Mouse (Mus musculus): ENCODE data around the gene Ufc1. TPM values are rescaled to one million over a fixed set of nuclear protein-coding genes. Genes with fewer than 3 reads are reported as not detected.

The Ufc1 gene
- polyA plus RNA-seq, 1 experiment from 2014 or later: 115 TPM

DNA sequence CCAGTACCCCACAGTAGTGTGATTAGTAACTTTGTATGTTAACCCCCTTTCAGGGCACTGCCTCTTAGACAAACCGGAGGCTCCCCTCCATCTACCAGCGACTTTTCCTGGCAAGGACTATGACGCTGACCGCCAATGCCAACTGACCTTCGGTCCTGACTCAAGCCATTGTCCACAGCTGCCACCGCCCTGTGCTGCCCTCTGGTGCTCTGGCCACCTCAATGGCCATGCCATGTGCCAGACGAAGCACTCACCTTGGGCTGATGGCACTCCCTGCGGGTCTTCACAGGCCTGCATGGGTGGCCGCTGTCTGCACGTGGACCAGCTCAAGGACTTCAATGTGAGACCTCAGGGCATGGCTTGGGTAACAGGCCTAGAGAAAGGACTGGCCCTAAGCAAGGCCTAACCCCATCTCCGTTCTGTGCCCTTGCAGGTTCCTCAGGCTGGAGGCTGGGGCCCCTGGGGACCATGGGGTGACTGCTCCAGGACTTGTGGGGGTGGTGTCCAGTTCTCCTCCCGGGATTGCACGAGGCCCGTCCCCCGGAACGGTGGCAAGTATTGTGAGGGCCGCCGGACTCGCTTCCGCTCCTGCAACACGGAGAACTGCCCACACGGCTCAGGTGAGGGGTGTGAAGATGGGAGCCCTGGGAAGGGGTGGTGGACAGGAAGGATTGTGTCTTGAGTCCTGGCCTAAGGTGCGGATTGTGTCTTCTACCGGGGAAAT lies 38.6 kb downstream of the Ufc1 start:
- Histone ChIP-seq H3K9me3 (ENCODE audit: control insufficient read depth, low read length) (no peaks in the 10 kb centered on the region), H3K9ac (ENCODE audit: low read length) (no peak overlapping the region), H3K27me3 (ENCODE audit: control insufficient read depth, insufficient read depth, low read length) (no peaks in the 10 kb centered on the region), H3K4me3 (ENCODE audit: low read depth, low read length) (no peak overlapping the region), H3K36me3 (ENCODE audit: control insufficient read depth, insufficient read depth, low read length) (no peaks in the 10 kb centered on the region), H3K4me1 (ENCODE audit: control insufficient read depth, insufficient read depth, low read length) (peaks cover 9% of the 10 kb centered on the region), H3K27ac (ENCODE audit: low read depth, low read length) (no peak overlapping the region), H3K4me2 (no peak overlapping the region)
- DNase-seq (ENCODE audit: low spot score, missing footprints) (no peak), ATAC-seq (ENCODE audit: low FRiP score) (no peak)
- WGBS: 91% methylated on average over 24 of the region's 24 CpGs

DNA sequence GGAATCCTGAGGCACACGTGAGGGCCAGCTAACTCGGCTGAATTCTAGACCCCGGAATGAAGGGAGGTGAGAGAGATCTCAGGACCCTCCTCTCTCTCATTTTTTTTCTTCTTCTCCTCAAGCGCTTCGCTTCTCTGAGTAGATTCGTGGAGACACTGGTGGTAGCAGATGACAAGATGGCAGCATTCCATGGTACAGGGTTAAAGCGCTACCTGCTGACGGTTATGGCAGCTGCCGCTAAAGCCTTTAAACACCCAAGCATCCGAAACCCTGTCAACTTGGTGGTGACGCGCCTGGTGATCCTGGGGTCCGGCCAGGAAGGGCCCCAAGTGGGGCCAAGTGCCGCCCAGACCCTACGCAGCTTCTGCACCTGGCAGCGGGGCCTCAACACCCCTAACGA lies 42.4 kb downstream of the Ufc1 start:
- no peaks in the 10 kb centered on the region for H3K9me3 ChIP-seq (ENCODE audit: control insufficient read depth, low read length)
- ATAC-seq (ENCODE audit: low FRiP score) (no peak), DNase-seq (ENCODE audit: low spot score, missing footprints) (no peak)
- 35% methylated on average over 17 of the region's 17 CpGs for WGBS
- peak overlapping the region; percentile 18; the same call in 1 of the 2 replicates for H3K4me3 ChIP-seq (ENCODE audit: low read depth, low read length)
- no peaks in the 10 kb centered on the region for H3K27me3 ChIP-seq (ENCODE audit: control insufficient read depth, insufficient read depth, low read length)
- no peak overlapping the region for H3K27ac ChIP-seq (ENCODE audit: low read depth, low read length)
- H3K9ac ChIP-seq (ENCODE audit: low read length): peak overlapping the region; percentile 51; the same call in 1 of the 2 replicates
- no peaks in the 10 kb centered on the region for H3K36me3 ChIP-seq (ENCODE audit: control insufficient read depth, insufficient read depth, low read length)
- peaks cover 30% of the 10 kb centered on the region for H3K4me1 ChIP-seq (ENCODE audit: control insufficient read depth, insufficient read depth, low read length)
- peak overlapping the region; percentile 47 for H3K4me2 ChIP-seq

DNA sequence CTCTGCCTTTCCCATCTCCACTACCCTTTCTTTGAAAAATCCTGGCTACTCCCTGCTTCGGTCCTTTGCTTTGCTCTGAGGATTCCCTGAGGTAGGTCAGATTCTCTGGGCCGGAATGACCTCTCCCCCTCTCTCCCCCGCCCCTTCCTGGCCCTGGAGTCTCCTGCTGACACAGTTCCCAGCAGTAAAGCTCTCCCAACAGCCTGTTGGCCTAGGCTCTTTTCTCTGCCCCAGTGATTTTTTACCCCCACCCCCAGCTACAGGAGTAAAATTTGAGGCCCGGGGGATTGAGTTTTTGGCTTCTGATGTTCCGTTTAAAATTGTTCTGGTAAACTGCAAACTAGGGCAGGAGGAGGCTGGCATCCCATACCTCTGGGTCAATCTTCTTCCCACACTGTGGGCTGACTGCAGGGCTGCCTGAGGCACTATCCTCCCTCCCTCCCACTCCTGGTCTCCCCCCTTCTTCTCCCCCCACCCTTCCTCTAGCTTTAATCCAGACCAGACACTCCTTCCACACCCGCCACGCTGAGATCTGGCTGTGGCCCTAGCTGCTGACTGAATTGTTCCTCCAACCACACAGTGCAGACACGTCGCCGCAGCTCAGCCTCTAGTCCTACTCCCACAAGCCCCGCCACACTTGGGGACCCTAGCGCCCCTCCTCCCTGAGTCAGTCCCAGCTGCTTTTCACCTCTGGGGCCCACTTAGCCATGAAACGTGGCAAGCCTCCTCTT lies 43.1 kb downstream of the Ufc1 start:
- peak overlapping the region; percentile 51 for H3K9ac ChIP-seq (ENCODE audit: low read length)
- no peaks in the 10 kb centered on the region for H3K9me3 ChIP-seq (ENCODE audit: control insufficient read depth, low read length)
- H3K27ac ChIP-seq (ENCODE audit: low read depth, low read length): peak overlapping the region; percentile 36; the same call in 1 of the 2 replicates
- H3K4me1 ChIP-seq (ENCODE audit: control insufficient read depth, insufficient read depth, low read length): peaks cover 32% of the 10 kb centered on the region
- H3K36me3 ChIP-seq (ENCODE audit: control insufficient read depth, insufficient read depth, low read length): no peaks in the 10 kb centered on the region
- peak overlapping the region; percentile 47 for H3K4me2 ChIP-seq
- ATAC-seq (ENCODE audit: low FRiP score): peak; percentile 19
- no peaks in the 10 kb centered on the region for H3K27me3 ChIP-seq (ENCODE audit: control insufficient read depth, insufficient read depth, low read length)
- H3K4me3 ChIP-seq (ENCODE audit: low read depth, low read length): peak overlapping the region; percentile 18; the same call in 1 of the 2 replicates
- DNase-seq (ENCODE audit: low spot score, missing footprints): peak; percentile 90
- 2% methylated on average over 13 of the region's 13 CpGs for WGBS

DNA sequence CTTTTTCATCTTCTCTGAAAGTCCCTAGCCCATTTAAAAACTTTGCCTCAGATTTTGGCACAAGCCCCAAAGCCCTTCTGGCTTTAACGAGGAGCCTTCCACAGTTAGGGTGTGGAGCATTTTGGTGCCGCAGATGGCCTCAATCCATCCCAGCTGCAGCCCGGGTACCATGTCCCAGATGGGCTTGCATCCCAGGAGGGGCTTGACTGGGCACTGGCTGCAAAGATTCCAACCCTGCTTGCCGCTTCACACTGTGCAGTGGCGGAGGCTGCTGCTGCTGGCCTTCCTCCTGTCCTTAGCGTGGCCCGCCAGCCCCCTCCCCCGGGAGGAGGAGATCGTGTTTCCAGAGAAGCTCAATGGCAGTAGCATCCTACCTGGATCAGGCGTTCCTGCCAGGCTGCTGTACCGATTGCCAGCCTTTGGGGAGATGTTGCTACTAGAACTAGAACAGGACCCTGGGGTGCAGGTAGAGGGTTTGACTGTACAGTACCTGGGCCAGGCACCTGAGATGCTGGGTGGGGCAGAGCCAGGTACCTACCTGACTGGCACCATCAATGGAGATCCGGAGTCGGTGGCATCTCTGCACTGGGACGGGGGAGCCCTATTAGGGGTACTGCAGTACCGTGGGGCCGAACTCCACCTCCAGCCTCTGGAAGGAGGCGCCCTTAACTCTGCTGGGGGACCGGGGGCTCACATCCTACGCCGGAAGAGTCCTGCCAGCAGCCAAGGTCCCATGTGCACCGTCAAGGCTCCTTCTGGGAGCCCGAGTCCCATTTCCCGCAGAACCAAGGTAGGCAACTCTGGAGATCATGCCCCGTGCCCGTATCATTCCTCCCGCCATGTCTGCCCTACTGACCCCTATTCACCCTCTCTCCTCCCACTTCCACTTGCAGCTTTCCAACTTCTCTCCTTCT lies 43.9 kb downstream of the Ufc1 start, which contains the start of gene Ndufs2:
Gene Ndufs2 (minus strand): TSS at position 709 of the 914 bp plus-strand sequence.
- peaks cover 37% of the 10 kb centered on the region for H3K4me1 ChIP-seq (ENCODE audit: control insufficient read depth, insufficient read depth, low read length)

DNA sequence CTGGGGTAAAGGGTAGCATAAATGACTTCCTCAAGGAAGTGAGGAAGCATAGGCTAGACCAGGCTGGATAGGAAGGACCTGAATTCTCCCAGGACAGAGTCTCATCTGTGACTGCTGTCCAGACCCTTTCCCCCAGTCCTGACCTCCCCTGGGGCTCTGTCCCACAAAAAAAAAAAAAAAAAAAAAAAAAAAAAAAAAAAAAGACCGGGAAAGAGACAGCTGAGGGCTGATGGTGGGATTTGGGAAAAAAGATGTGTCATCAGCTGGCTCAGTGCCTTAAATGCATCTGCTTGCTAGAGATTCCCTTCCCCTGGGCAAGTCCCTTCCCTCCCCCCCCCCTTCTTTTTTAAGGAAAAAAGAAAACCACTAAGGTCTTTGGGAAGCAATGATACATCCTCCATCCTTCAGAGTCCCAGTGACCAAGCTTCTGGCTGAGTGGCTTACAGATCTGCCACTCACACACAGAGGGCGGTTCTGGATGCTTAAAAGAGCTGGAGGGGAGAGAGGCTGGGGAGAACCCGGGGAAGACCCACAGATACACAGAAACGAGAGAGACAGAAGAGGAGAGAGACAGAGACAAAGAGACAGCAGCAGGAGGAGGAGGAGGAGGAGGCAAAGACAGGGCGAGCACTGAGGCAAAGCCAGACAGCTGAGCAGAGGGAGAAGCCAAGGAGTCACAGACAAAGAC lies 44.8 kb downstream of the Ufc1 start, which contains the start of gene Adamts4:
Gene Adamts4 (plus strand): TSS at position 509 of the 688 bp plus-strand sequence.
- Histone ChIP-seq H3K4me3 (ENCODE audit: low read depth, low read length) (peak within 1 kb of the TSS; percentile 18), H3K4me1 (ENCODE audit: control insufficient read depth, insufficient read depth, low read length) (peaks cover 37% of the 10 kb centered on the region), H3K4me2 (peak within 1 kb of the TSS; percentile 47), H3K27ac (ENCODE audit: low read depth, low read length) (no peak within 1 kb of the TSS), H3K36me3 (ENCODE audit: control insufficient read depth, insufficient read depth, low read length) (no peaks in the 10 kb centered on the region), H3K9ac (ENCODE audit: low read length) (peak within 1 kb of the TSS; percentile 51), H3K9me3 (ENCODE audit: control insufficient read depth, low read length) (no peaks in the 10 kb centered on the region), H3K27me3 (ENCODE audit: control insufficient read depth, insufficient read depth, low read length) (no peaks in the 10 kb centered on the region)
- 7% methylated on average over 5 of the region's 5 CpGs for WGBS
- ATAC-seq (ENCODE audit: low FRiP score) (no peak), DNase-seq (ENCODE audit: low spot score, missing footprints) (peak; percentile 93)

More for the DNA sequence above, 43.9 kb downstream of the Ufc1 start, which contains the start of gene Ndufs2:
- no peaks in the 10 kb centered on the region for H3K9me3 ChIP-seq (ENCODE audit: control insufficient read depth, low read length)
- peak within 1 kb of the TSS; percentile 36; the same call in 1 of the 2 replicates for H3K27ac ChIP-seq (ENCODE audit: low read depth, low read length)
- no peak for ATAC-seq (ENCODE audit: low FRiP score)
- no peaks in the 10 kb centered on the region for H3K27me3 ChIP-seq (ENCODE audit: control insufficient read depth, insufficient read depth, low read length)
- peak within 1 kb of the TSS; percentile 18 for H3K4me3 ChIP-seq (ENCODE audit: low read depth, low read length)
- H3K36me3 ChIP-seq (ENCODE audit: control insufficient read depth, insufficient read depth, low read length): no peaks in the 10 kb centered on the region
- peak; percentile 90 for DNase-seq (ENCODE audit: low spot score, missing footprints)
- H3K4me2 ChIP-seq: peak within 1 kb of the TSS; percentile 47
- peak within 1 kb of the TSS; percentile 51 for H3K9ac ChIP-seq (ENCODE audit: low read length)
- 9% methylated on average over 26 of the region's 26 CpGs for WGBS

DNA sequence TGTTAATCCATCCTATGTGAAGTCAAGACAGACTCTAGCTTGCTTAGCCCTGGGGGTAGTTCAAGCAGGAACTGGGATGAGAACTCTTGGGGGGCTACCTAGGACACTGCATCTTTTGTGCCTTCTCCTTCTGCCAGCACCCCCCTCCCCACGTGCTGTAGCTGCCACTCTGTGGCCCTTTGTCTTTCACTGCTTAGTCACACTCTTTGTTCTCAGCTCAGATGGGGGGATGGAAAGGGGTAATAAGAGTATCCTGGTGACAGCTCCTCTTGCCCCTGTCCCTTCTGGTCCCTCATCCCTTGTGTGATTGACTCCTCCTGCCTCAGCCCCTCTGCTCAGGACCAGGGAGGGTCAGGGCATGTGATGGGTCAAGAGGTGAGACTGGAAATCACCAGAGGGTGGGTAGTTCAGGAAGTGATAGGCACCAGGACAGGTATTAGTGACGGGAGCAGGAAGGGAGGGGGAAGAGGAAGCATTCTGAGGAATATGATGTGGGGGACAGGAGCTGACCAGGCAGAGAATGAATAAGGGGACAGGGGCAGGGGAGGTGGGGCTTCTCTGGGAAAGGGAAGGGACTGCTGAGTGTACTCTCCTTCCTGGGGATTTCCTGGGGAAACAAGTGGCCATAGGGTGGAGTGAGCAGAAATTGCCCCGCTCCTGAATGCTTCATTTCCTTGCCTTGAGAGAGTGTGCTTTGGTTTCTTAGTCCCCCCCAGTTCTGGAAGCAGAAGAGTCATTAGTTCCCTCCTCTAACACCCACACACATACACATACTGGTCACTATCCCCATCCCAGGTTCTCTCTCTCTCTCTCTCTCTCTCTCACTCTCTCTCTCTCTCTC lies 46.2 kb downstream of the Ufc1 start:
- peaks cover 37% of the 10 kb centered on the region for H3K4me1 ChIP-seq (ENCODE audit: control insufficient read depth, insufficient read depth, low read length)
- no peaks in the 10 kb centered on the region for H3K36me3 ChIP-seq (ENCODE audit: control insufficient read depth, insufficient read depth, low read length)
- no peak for ATAC-seq (ENCODE audit: low FRiP score)
- H3K4me2 ChIP-seq: no peak overlapping the region
- no peak overlapping the region for H3K4me3 ChIP-seq (ENCODE audit: low read depth, low read length)
- no peaks in the 10 kb centered on the region for H3K9me3 ChIP-seq (ENCODE audit: control insufficient read depth, low read length)
- 36% methylated on average over 3 of the region's 3 CpGs for WGBS
- no peak for DNase-seq (ENCODE audit: low spot score, missing footprints)
- no peak overlapping the region; the same call in 1 of the 2 replicates for H3K9ac ChIP-seq (ENCODE audit: low read length)
- H3K27me3 ChIP-seq (ENCODE audit: control insufficient read depth, insufficient read depth, low read length): no peaks in the 10 kb centered on the region
- H3K27ac ChIP-seq (ENCODE audit: low read depth, low read length): no peak overlapping the region

DNA sequence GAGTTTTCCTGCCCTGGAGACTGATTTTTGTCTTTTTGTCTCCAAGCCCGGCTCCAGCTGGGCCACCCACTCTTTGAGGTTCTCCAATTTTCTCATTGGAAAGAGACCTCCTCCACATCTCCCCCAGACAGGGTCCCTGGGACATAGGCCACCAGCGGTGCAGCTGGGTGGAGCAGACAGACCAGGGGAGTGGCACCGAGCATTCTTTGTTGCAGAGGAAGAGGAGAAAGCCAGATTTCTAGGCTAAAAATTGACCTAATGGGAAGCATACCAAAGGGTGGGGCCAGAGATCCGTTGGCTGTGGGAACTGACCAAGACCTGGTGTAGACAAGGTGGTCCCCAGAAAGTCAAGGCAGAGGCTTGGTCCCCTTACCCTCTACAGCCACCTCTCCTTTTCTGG lies 46.9 kb downstream of the Ufc1 start:
- peak overlapping the region; percentile 64 for H3K4me3 ChIP-seq (ENCODE audit: low read depth, low read length)
- DNase-seq (ENCODE audit: low spot score, missing footprints) (no peak), ATAC-seq (ENCODE audit: low FRiP score) (no peak)
- peak overlapping the region; percentile 81; the same call in 1 of the 2 replicates for H3K4me2 ChIP-seq
- H3K36me3 ChIP-seq (ENCODE audit: control insufficient read depth, insufficient read depth, low read length): no peaks in the 10 kb centered on the region
- WGBS: 22% methylated on average over 4 of the region's 4 CpGs
- H3K27me3 ChIP-seq (ENCODE audit: control insufficient read depth, insufficient read depth, low read length): no peaks in the 10 kb centered on the region
- H3K27ac ChIP-seq (ENCODE audit: low read depth, low read length): peak overlapping the region; percentile 5; the same call in 1 of the 2 replicates
- peaks cover 37% of the 10 kb centered on the region for H3K4me1 ChIP-seq (ENCODE audit: control insufficient read depth, insufficient read depth, low read length)
- H3K9ac ChIP-seq (ENCODE audit: low read length): peak overlapping the region; percentile 89
- no peaks in the 10 kb centered on the region for H3K9me3 ChIP-seq (ENCODE audit: control insufficient read depth, low read length)
